Mouse (Mus musculus) lung, adult 2 months (tissue): Measurements from ENCODE around the gene Mllt3.

Source experiments
- CTCF ChIP-seq: fragments of 200-500 bp; IDR thresholded peaks from 2 replicates; pipeline ENCODE4 v1.5.1; 2011; ENCODE audit warnings: mild to moderate bottlenecking, low read length, control low read depth; ENCODE audit not compliant: insufficient read depth
- POLR2A ChIP-seq: fragments of 200-500 bp; IDR thresholded peaks from 2 replicates; pipeline ENCODE4 v1.6.1; 2011; ENCODE audit warnings: low read depth, mild to moderate bottlenecking, control low read depth, low read length, borderline replicate concordance; ENCODE audit errors: extremely low read depth

GRCm38 (mm10) chr4:87815465-87816108, 217.6 kb downstream of the Mllt3 start:
- TF ChIP-seq POLR2A = no peak
- TF ChIP-seq CTCF = no peak
